Mouse (Mus musculus) CH12.LX (cell line): ENCODE results near the gene Ccdc88a.

Source experiments
- CHD2 ChIP-seq: IDR thresholded peaks from 2 replicates; pipeline ENCODE4 v1.6.1; 2011; ENCODE audit warnings: low read length, improper control_type of control experiment
- CTCF ChIP-seq, 2 experiments: IDR thresholded peaks in 1 of 2; conservative IDR thresholded peaks in 1 of 2; 2 replicates each; pipeline ENCODE4 v1.5.1; 2011 to 2012; ENCODE audit warnings: low read depth in 2 of 2, low read length in 2 of 2, improper control_type of control experiment in 1 of 2, inconsistent platforms in 1 of 2, mild to moderate bottlenecking in 1 of 2, moderate library complexity in 1 of 2
- EP300 ChIP-seq: IDR thresholded peaks from 2 replicates; pipeline ENCODE4 v1.6.1; 2011; ENCODE audit warnings: low read length, improper control_type of control experiment
- IRF4 ChIP-seq: IDR thresholded peaks from 2 replicates; pipeline ENCODE4 v1.6.1; 2014; ENCODE audit warnings: low read depth, mild to moderate bottlenecking, inconsistent platforms, low read length, improper control_type of control experiment
- MAX ChIP-seq: IDR thresholded peaks from 2 replicates; pipeline ENCODE4 v1.6.1; 2011; ENCODE audit warnings: low read length, improper control_type of control experiment
- POLR2A ChIP-seq: IDR thresholded peaks from 2 replicates; pipeline ENCODE4 v1.6.1; 2011; ENCODE audit warnings: low read depth, mild to moderate bottlenecking, improper control_type of control experiment, low read length
- ZC3H11A ChIP-seq: IDR thresholded peaks from 2 replicates; pipeline ENCODE4 v1.6.1; 2012; ENCODE audit warnings: low read depth, mild to moderate bottlenecking, inconsistent platforms, low read length, improper control_type of control experiment
- ZMIZ1 ChIP-seq: IDR thresholded peaks from 2 replicates; pipeline ENCODE4 v1.6.1; 2012; ENCODE audit warnings: low read depth, mild to moderate bottlenecking, inconsistent platforms, low read length, improper control_type of control experiment

GRCm38 (mm10) chr11:29428774-29429173 lies 55.3 kb downstream of the Ccdc88a start:
- TF ChIP-seq IRF4 (no peak), EP300 (no peak), CTCF (conservative IDR thresholded peaks at IDR 0.05 in 1 of 2, IDR thresholded peaks at IDR 0.05 in 1 of 2; ENCODE audit: low read depth in 2 of 2, low read length in 2 of 2) (no peak), MAX (no peak), ZMIZ1 (no peak), ZC3H11A (no peak), POLR2A (no peak), CHD2 (no peak)
